ENCODE assay signal across 9 mouse cellular contexts in genomic region chr3:129649586-129650292, GRCm38 (mm10).
DNase-seq lines count a peak whose midpoint lies in the region; ATAC-seq and TF ChIP-seq lines count a peak whose summit lies in the region.
"Had no signal": no experiment of that assay in that cellular context is flagged by ENCODE, and none has a peak within 500 bp of the region (broad histone marks: within the 10 kb centered on the region; RNA-seq: fewer than 3 reads in every experiment).

No protein-coding gene starts in this region.

- WGBS in forebrain, embryonic 12.5 days = 61% methylated on average over 8 of the region's 8 CpGs
- 64% methylated on average over 8 of the region's 8 CpGs for WGBS in forebrain, embryonic 10.5 days
- 72% methylated on average over 8 of the region's 8 CpGs for WGBS in lung, adult 2 months

- no peak overlapping the region for H3K9ac ChIP-seq in forebrain, embryonic 12.5 days

- H3K4me1 ChIP-seq in forebrain, embryonic 12.5 days = 0 out of 2 replicates have a peak, but pooled peaks cover 4% of the 10 kb centered on the region
- H3K4me1 ChIP-seq in forebrain, embryonic 10.5 days = peaks cover 26% of the 10 kb centered on the region
- H3K4me1 ChIP-seq in lung, adult 2 months (ENCODE audit: control insufficient read depth, insufficient read depth, low read length) = no peaks in the 10 kb centered on the region; the same call in 1 of the 2 replicates

- H3K27ac ChIP-seq in forebrain, embryonic 12.5 days = no peak overlapping the region
- H3K27ac ChIP-seq in forebrain, embryonic 10.5 days = no peak overlapping the region

- no peaks in the 10 kb centered on the region for H3K9me3 ChIP-seq in forebrain, embryonic 12.5 days
- no peaks in the 10 kb centered on the region for H3K9me3 ChIP-seq in forebrain, embryonic 10.5 days

- ATAC-seq in forebrain, embryonic 12.5 days (ENCODE audit: low FRiP score) = 0 out of 2 replicates have a peak, but pooled peaks have one; percentile 30
- no peak for ATAC-seq in erythroblast, adult 5-6 weeks (replicated peaks; ENCODE audit: low FRiP score, poor library complexity, severe bottlenecking)

- no peak overlapping the region for H3K4me3 ChIP-seq in forebrain, embryonic 12.5 days (replicated peaks)
- H3K4me3 ChIP-seq in forebrain, embryonic 10.5 days = no peak overlapping the region
- no peak overlapping the region for H3K4me3 ChIP-seq in lung, adult 2 months (replicated peaks; ENCODE audit: extremely low read depth, low read depth, low read length)
- H3K4me3 ChIP-seq: megakaryocyte, embryonic 14.5 days had no signal

- no peak overlapping the region for H3K4me2 ChIP-seq in forebrain, embryonic 12.5 days

- no peaks in the 10 kb centered on the region for H3K36me3 ChIP-seq in forebrain, embryonic 12.5 days (replicated peaks)
- H3K36me3 ChIP-seq in forebrain, embryonic 10.5 days (replicated peaks) = no peaks in the 10 kb centered on the region

- no peaks in the 10 kb centered on the region for H3K27me3 ChIP-seq in forebrain, embryonic 12.5 days
- no peaks in the 10 kb centered on the region for H3K27me3 ChIP-seq in forebrain, embryonic 10.5 days (ENCODE audit: poor library complexity, severe bottlenecking)
- H3K27me3 ChIP-seq: megakaryocyte, embryonic 14.5 days had no signal

- TF ChIP-seq POLR2A in lung, adult 2 months (IDR thresholded peaks at IDR 0.05; ENCODE audit: borderline replicate concordance, extremely low read depth, low read depth, low read length) = no peak

- TF ChIP-seq CTCF in lung, adult 2 months (IDR thresholded peaks at IDR 0.05; ENCODE audit: insufficient read depth, low read length) = no peak

- no peak for DNase-seq in forebrain, embryonic 10.5 days (ENCODE audit: extremely low spot score, low spot score)
- peak; percentile 25 to 64 for DNase-seq in lung, adult 18-20 months
- no peak for DNase-seq in lung, adult 2 months
- peak; percentile 20 to 67 for DNase-seq in heart, postnatal 14 days
- DNase-seq in retina, postnatal 1 day = peak; percentile 81
- no peak for DNase-seq in kidney, postnatal 4 days

- intact Hi-C loops in heart, postnatal 14 days (cut with DNase I) = no loop called here

Comparison
In these comparisons a context has a peak if more than half of its experiments do, and no peak if none do; other contexts are left out.
1. DNase-seq: peak in lung, adult 18-20 months (2 of 2), heart, postnatal 14 days (2 of 2) and retina, postnatal 1 day (single experiment); none in forebrain, embryonic 10.5 days (single experiment), lung, adult 2 months (single experiment) and kidney, postnatal 4 days (0 of 2).